Comparison of ENCODE assay signal across 9 mouse cellular contexts in the genomic region with DNA sequence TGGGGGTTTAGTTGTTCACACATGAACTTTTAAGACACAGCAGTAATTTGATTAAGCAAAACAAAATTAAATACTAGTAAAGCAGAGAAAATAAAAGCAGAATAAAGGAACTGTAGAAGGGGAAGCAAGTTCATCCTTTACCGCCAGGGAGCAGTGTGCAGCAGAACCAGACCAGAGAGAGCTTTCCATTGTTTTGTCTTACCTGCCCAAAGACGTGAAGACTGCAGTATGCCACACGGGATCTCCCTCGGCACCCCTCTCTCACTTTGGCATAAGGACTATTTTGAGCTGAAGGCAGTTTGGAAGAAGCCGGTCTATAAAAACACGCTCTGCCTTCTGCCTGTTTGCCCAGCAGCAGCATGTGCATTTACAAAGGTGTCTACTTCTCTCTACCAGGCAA. TPM values are rescaled to one million over a fixed set of nuclear protein-coding genes. Genes with fewer than 3 reads are reported as not detected.
DNase-seq lines count a peak whose midpoint lies in the region; ATAC-seq and TF ChIP-seq lines count a peak whose summit lies in the region.
"Not testable (repeated sequence)": the region's sequence is repeated elsewhere in the genome, so short reads cannot be mapped to it uniquely, and the experiment has no call there.
"Had no signal": no experiment of that assay in that cellular context is flagged by ENCODE, and none has a peak within 500 bp of the region (broad histone marks: within the 10 kb centered on the region; RNA-seq: fewer than 3 reads in every experiment).

No protein-coding gene starts in this region.

- WGBS in bone marrow, adult 2 months: 12% methylated on average over 6 of the region's 6 CpGs
- 11% methylated on average over 5 of the region's 6 CpGs for WGBS in hindbrain, embryonic 14.5 days
- 16% methylated on average over 6 of the region's 6 CpGs for WGBS in lung, embryonic 14.5 days

- not testable (repeated sequence) for H3K9ac ChIP-seq in CH12.LX (ENCODE audit: insufficient read depth, low read depth); hindbrain, embryonic 14.5 days; lung, embryonic 14.5 days

- H3K4me2 ChIP-seq in CH12.LX (ENCODE audit: insufficient read depth, low read depth, poor library complexity, severe bottlenecking); hindbrain, embryonic 14.5 days (replicated peaks); lung, embryonic 14.5 days: not testable (repeated sequence)

- not testable (repeated sequence) for ATAC-seq in hindbrain, embryonic 14.5 days (ENCODE audit: low FRiP score); lung, embryonic 14.5 days (ENCODE audit: insufficient read depth)
- ATAC-seq in neutrophil, adult 5-6 weeks (ENCODE audit: extremely low read depth, insufficient number of reproducible peaks, low FRiP score, poor library complexity, severe bottlenecking): peak; percentile 20; the same call in 1 of the 2 replicates

- H3K27ac ChIP-seq in CH12.LX (ENCODE audit: insufficient read depth, low read depth); bone marrow, adult 2 months (ENCODE audit: control insufficient read depth, insufficient read depth, low read depth, low read length, poor library complexity); hindbrain, embryonic 14.5 days; lung, embryonic 14.5 days (ENCODE audit: low read depth): not testable (repeated sequence)

- TF ChIP-seq EP300 in CH12.LX (IDR thresholded peaks at IDR 0.05; ENCODE audit: low read length): not testable (repeated sequence)

- not testable (repeated sequence) for H3K79me2 ChIP-seq in CH12.LX (replicated peaks; ENCODE audit: control insufficient read depth, extremely low read depth, insufficient read depth, poor library complexity, severe bottlenecking)

- not testable (repeated sequence) for TF ChIP-seq POLR2A in CH12.LX (IDR thresholded peaks at IDR 0.05; ENCODE audit: low read depth, low read length); bone marrow, adult 2 months (IDR thresholded peaks at IDR 0.05; ENCODE audit: borderline replicate concordance, control insufficient read depth, low read depth, low read length)

- not testable (repeated sequence) for H3K27me3 ChIP-seq in CH12.LX (replicated peaks); hindbrain, embryonic 14.5 days (ENCODE audit: control insufficient read depth, insufficient read depth, low read length); lung, embryonic 14.5 days (ENCODE audit: insufficient read depth, low read length)

- H3K4me1 ChIP-seq in CH12.LX (ENCODE audit: control insufficient read depth in 1 of 2, insufficient read depth in 2 of 2); bone marrow, adult 2 months (ENCODE audit: control insufficient read depth, insufficient read depth, low read length); hindbrain, embryonic 14.5 days (replicated peaks; ENCODE audit: control insufficient read depth, insufficient read depth, low read length); lung, embryonic 14.5 days (ENCODE audit: insufficient read depth): not testable (repeated sequence)

- TF ChIP-seq CTCF in CH12.LX (conservative IDR thresholded peaks at IDR 0.05 in 1 of 2, IDR thresholded peaks at IDR 0.05 in 1 of 2; ENCODE audit: low read depth in 2 of 2, low read length in 2 of 2): peak in 1 of 2 experiments; percentile 46; a peak in 2 of 4 replicates
- TF ChIP-seq CTCF in bone marrow, adult 2 months (IDR thresholded peaks at IDR 0.05; ENCODE audit: control insufficient read depth, insufficient read depth, low read length): peak; percentile 36; the same call in 1 of the 2 replicates
- peak; percentile 58 for TF ChIP-seq CTCF in lung, embryonic 14.5 days (IDR thresholded peaks at IDR 0.05; ENCODE audit: low read depth)

- H3K4me3 ChIP-seq in CH12.LX (replicated peaks in 1 of 3; ENCODE audit: low read depth in 2 of 3, low read length in 2 of 3, poor library complexity in 1 of 3); bone marrow, adult 2 months (replicated peaks; ENCODE audit: control insufficient read depth, low read depth, low read length); hindbrain, embryonic 14.5 days (replicated peaks; ENCODE audit: low read length); lung, embryonic 14.5 days (ENCODE audit: low read depth, low read length): not testable (repeated sequence)

- H3K36me3 ChIP-seq in CH12.LX (replicated peaks in 1 of 2; ENCODE audit: control insufficient read depth in 1 of 2, insufficient read depth in 1 of 2, low read length in 1 of 2); hindbrain, embryonic 14.5 days (replicated peaks; ENCODE audit: control insufficient read depth, insufficient read depth); lung, embryonic 14.5 days (ENCODE audit: insufficient read depth): not testable (repeated sequence)

- not testable (repeated sequence) for H3K9me3 ChIP-seq in CH12.LX (replicated peaks; ENCODE audit: low read length); hindbrain, embryonic 14.5 days (ENCODE audit: control insufficient read depth, low read length); lung, embryonic 14.5 days (ENCODE audit: low read depth, low read length)

- TF ChIP-seq RAD21 in CH12.LX (IDR thresholded peaks at IDR 0.05; ENCODE audit: low read depth, low read length): peak; percentile 27

- dilution Hi-C loops in CH12.LX (cut with MboI; ENCODE audit: extremely low pct_ligation_motif_present, extremely low pct_unique_long_range_greater_than_20kb, low sequenced_read_pairs): not testable (repeated sequence)

- not testable (repeated sequence) for DNase-seq in CH12.LX (ENCODE audit: extremely low read depth)
- DNase-seq in embryo, embryonic 9.5 days (ENCODE audit: extremely low spot score): peak; percentile 17
- DNase-seq in hindbrain, embryonic 14.5 days (ENCODE audit: low spot score): peak; percentile 44
- DNase-seq in kidney, postnatal 4 days: peak; percentile 39 to 51
- peak; percentile 37 for DNase-seq in lung, embryonic 14.5 days
- DNase-seq in thymus, postnatal 4 days: peak; percentile 58

- in situ Hi-C loops in CH12.LX (cut with MboI; ENCODE audit: low pct_ligation_motif_present, low pct_unique_long_range_greater_than_20kb, low sequenced_read_pairs): not testable (repeated sequence)

TF ChIP-seq in CH12.LX, 34 proteins besides CTCF, POLR2A, EP300 and RAD21:
- peak; percentile 36 for TF ChIP-seq SMC3 (IDR thresholded peaks at IDR 0.05; ENCODE audit: low read depth, low read length)

RNA-seq across cellular contexts. Expression of gene Tagap1, which starts 4.4 kb away (rescaled TPM):
- total RNA-seq in CH12.LX (2012; rRNA removed): 15.0 and 16.8 TPM in 2 replicates
- total RNA-seq in CH12.LX (2014; rRNA removed): 20.3 and 22.4 TPM in 2 replicates
- polyA plus RNA-seq in CH12.LX (2012; ENCODE audit: insufficient read length, low read depth): 17.4 and 21.1 TPM in 2 replicates
- 16.3 and 32.8 TPM in 2 replicates for polyA plus RNA-seq in bone marrow, adult 2 months (2011; ENCODE audit: insufficient read depth, insufficient read length, low replicate concordance, missing spikeins)
- 62.9 and 68.8 TPM in 2 replicates for polyA plus RNA-seq in hindbrain, embryonic 14.5 days (2014; fragmentation: Nextera tagmentation; extraction: Ambion mirVana)
- 58.6 and 61.4 TPM in 2 replicates for polyA plus RNA-seq in lung, embryonic 14.5 days (2014; fragmentation: Nextera tagmentation; extraction: Ambion mirVana)
- total RNA-seq in neutrophil, adult 5-6 weeks (2017): 33.5 and 39.3 TPM in 2 replicates

RNA-seq across cellular contexts. Expression of gene Rnaset2b, which starts 5.1 kb away (rescaled TPM):
- total RNA-seq in CH12.LX (2012; rRNA removed) (95.0 and 178 TPM in 2 replicates), CH12.LX (2014; rRNA removed) (124 and 131 TPM in 2 replicates)
- 234 and 241 TPM in 2 replicates for polyA plus RNA-seq in CH12.LX (2012; ENCODE audit: insufficient read length, low read depth)
- polyA plus RNA-seq in bone marrow, adult 2 months (2011; ENCODE audit: insufficient read depth, insufficient read length, low replicate concordance, missing spikeins): 57.9 and 135 TPM in 2 replicates
- polyA plus RNA-seq in hindbrain, embryonic 14.5 days (2014; fragmentation: Nextera tagmentation; extraction: Ambion mirVana): 96.7 and 129 TPM in 2 replicates
- polyA plus RNA-seq in lung, embryonic 14.5 days (2014; fragmentation: Nextera tagmentation; extraction: Ambion mirVana): 220 and 234 TPM in 2 replicates
- total RNA-seq in neutrophil, adult 5-6 weeks (2017): 302 and 381 TPM in 2 replicates

RNA-seq across cellular contexts. Expression of gene Gm49721, which starts 13.3 kb away (rescaled TPM):
- total RNA-seq in CH12.LX (2012; rRNA removed): 0.13 TPM in 1 of 2 replicates, not detected in the other
- not detected in 2 replicates for total RNA-seq in CH12.LX (2014; rRNA removed)
- polyA plus RNA-seq in CH12.LX (2012; ENCODE audit: insufficient read length, low read depth): not detected in 2 replicates
- polyA plus RNA-seq in bone marrow, adult 2 months (2011; ENCODE audit: insufficient read depth, insufficient read length, low replicate concordance, missing spikeins): not detected in 2 replicates
- 0.25 and 0.56 TPM in 2 replicates for polyA plus RNA-seq in hindbrain, embryonic 14.5 days (2014; fragmentation: Nextera tagmentation; extraction: Ambion mirVana)
- polyA plus RNA-seq in lung, embryonic 14.5 days (2014; fragmentation: Nextera tagmentation; extraction: Ambion mirVana): 0.20 and 0.36 TPM in 2 replicates
- 2.6 and 2.9 TPM in 2 replicates for total RNA-seq in neutrophil, adult 5-6 weeks (2017)
- polyA plus RNA-seq: small intestine, adult 2 months had no signal

RNA-seq across cellular contexts. Expression of gene Rsph3b, which starts 16.9 kb away (rescaled TPM):
- total RNA-seq in CH12.LX (2012; rRNA removed) (8.6 and 12.2 TPM in 2 replicates), CH12.LX (2014; rRNA removed) (8.3 and 8.9 TPM in 2 replicates)
- 19.5 and 19.7 TPM in 2 replicates for polyA plus RNA-seq in CH12.LX (2012; ENCODE audit: insufficient read length, low read depth)
- 4.9 and 7.1 TPM in 2 replicates for polyA plus RNA-seq in bone marrow, adult 2 months (2011; ENCODE audit: insufficient read depth, insufficient read length, low replicate concordance, missing spikeins)
- polyA plus RNA-seq in hindbrain, embryonic 14.5 days (2014; fragmentation: Nextera tagmentation; extraction: Ambion mirVana): 57.9 and 61.9 TPM in 2 replicates
- 35.6 and 37.1 TPM in 2 replicates for polyA plus RNA-seq in lung, embryonic 14.5 days (2014; fragmentation: Nextera tagmentation; extraction: Ambion mirVana)
- total RNA-seq in neutrophil, adult 5-6 weeks (2017): 17.2 and 18.4 TPM in 2 replicates
